Mouse (Mus musculus) erythroblast, embryonic 14.5 days (primary cell): ENCODE results near the gene Papolg.

ENCODE experiments used
- GATA1 ChIP-seq: IDR thresholded peaks from 2 replicates; pipeline ENCODE4 v1.6.1; 2012; ENCODE audit warnings: low read length, inconsistent platforms, mixed read lengths
- TAL1 ChIP-seq: IDR thresholded peaks from 3 replicates; pipeline ENCODE4 v1.6.1; 2012; ENCODE audit warnings: low read length, inconsistent platforms, mixed read lengths

GRCm38 (mm10) chr11:23864326-23864725, 30.7 kb downstream of the Papolg start:
- TF ChIP-seq TAL1 (no peak), GATA1 (no peak)
